Mouse (Mus musculus): ENCODE measurements around the gene Eva1a. TPM values are rescaled to one million over a fixed set of nuclear protein-coding genes. Genes with fewer than 3 reads are reported as not detected.

Gene Eva1a
- polyA plus RNA-seq, 1 experiment from 2014 or later = 22.3 TPM

- H3K27ac ChIP-seq (ENCODE audit: low read depth) = peak overlapping the region; percentile 27; the same call in 1 of the 2 replicates
- no peaks in the 10 kb centered on the region for H3K36me3 ChIP-seq (ENCODE audit: control insufficient read depth, insufficient read depth, low read length)
- no peak overlapping the region for H3K4me3 ChIP-seq (ENCODE audit: low read depth, low read length)
- H3K9me3 ChIP-seq (ENCODE audit: control insufficient read depth, low read length) = no peaks in the 10 kb centered on the region
- no peak for DNase-seq (ENCODE audit: low spot score)
- no peak for ATAC-seq (replicated peaks; ENCODE audit: low FRiP score, low TSS enrichment, low read depth)
- no peak overlapping the region for H3K4me2 ChIP-seq (ENCODE audit: low read length)
- no peak overlapping the region for H3K9ac ChIP-seq (ENCODE audit: low read length)
- 45% methylated on average over 7 of the region's 7 CpGs for WGBS
- no peaks in the 10 kb centered on the region for H3K27me3 ChIP-seq (replicated peaks; ENCODE audit: control insufficient read depth, insufficient read depth, low read length)
- peaks cover 8% of the 10 kb centered on the region; the same call in 1 of the 2 replicates for H3K4me1 ChIP-seq (replicated peaks; ENCODE audit: control insufficient read depth, insufficient read depth, low read length)
Observed at GRCm38 (mm10) chr6:82110473-82110872, 69.6 kb downstream of the Eva1a start.

- ATAC-seq (replicated peaks; ENCODE audit: low FRiP score, low TSS enrichment, low read depth) = no peak
- WGBS = 95% methylated on average over 1 of the region's 1 CpGs
Observed at GRCm38 (mm10) chr6:82111111-82111510, 70.3 kb downstream of the Eva1a start.

GRCm38 (mm10) chr6:82111540-82111939, 70.7 kb downstream of the Eva1a start:
- ATAC-seq (replicated peaks; ENCODE audit: low FRiP score, low TSS enrichment, low read depth) = no peak
- Histone ChIP-seq H3K4me2 (ENCODE audit: low read length) (no peak overlapping the region), H3K4me1 (replicated peaks; ENCODE audit: control insufficient read depth, insufficient read depth, low read length) (peaks cover 15% of the 10 kb centered on the region; the same call in 1 of the 2 replicates), H3K4me3 (ENCODE audit: low read depth, low read length) (no peak overlapping the region), H3K36me3 (ENCODE audit: control insufficient read depth, insufficient read depth, low read length) (no peaks in the 10 kb centered on the region), H3K27ac (ENCODE audit: low read depth) (peak overlapping the region; percentile 67; the same call in 1 of the 2 replicates), H3K27me3 (replicated peaks; ENCODE audit: control insufficient read depth, insufficient read depth, low read length) (no peaks in the 10 kb centered on the region), H3K9ac (ENCODE audit: low read length) (no peak overlapping the region), H3K9me3 (ENCODE audit: control insufficient read depth, low read length) (no peaks in the 10 kb centered on the region)
- no peak for DNase-seq (ENCODE audit: low spot score)
- 73% methylated on average over 3 of the region's 3 CpGs for WGBS

More at GRCm38 (mm10) chr6:82111111-82111510, 70.3 kb downstream of the Eva1a start:
- Histone ChIP-seq H3K4me2 (ENCODE audit: low read length) (no peak overlapping the region), H3K9me3 (ENCODE audit: control insufficient read depth, low read length) (no peaks in the 10 kb centered on the region), H3K36me3 (ENCODE audit: control insufficient read depth, insufficient read depth, low read length) (no peaks in the 10 kb centered on the region), H3K4me3 (ENCODE audit: low read depth, low read length) (no peak overlapping the region), H3K9ac (ENCODE audit: low read length) (no peak overlapping the region), H3K27me3 (replicated peaks; ENCODE audit: control insufficient read depth, insufficient read depth, low read length) (no peaks in the 10 kb centered on the region), H3K4me1 (replicated peaks; ENCODE audit: control insufficient read depth, insufficient read depth, low read length) (peaks cover 14% of the 10 kb centered on the region; the same call in 1 of the 2 replicates), H3K27ac (ENCODE audit: low read depth) (peak overlapping the region; percentile 67; the same call in 1 of the 2 replicates)
- no peak for DNase-seq (ENCODE audit: low spot score)

GRCm38 (mm10) chr6:82112127-82113090, 71.6 kb downstream of the Eva1a start:
- peak; percentile 59 for DNase-seq (ENCODE audit: low spot score)
- H3K27me3 ChIP-seq (replicated peaks; ENCODE audit: control insufficient read depth, insufficient read depth, low read length) = no peaks in the 10 kb centered on the region
- 48% methylated on average over 14 of the region's 14 CpGs for WGBS
- H3K9ac ChIP-seq (ENCODE audit: low read length) = no peak overlapping the region
- H3K4me3 ChIP-seq (ENCODE audit: low read depth, low read length) = no peak overlapping the region
- H3K4me1 ChIP-seq (replicated peaks; ENCODE audit: control insufficient read depth, insufficient read depth, low read length) = peaks cover 15% of the 10 kb centered on the region; the same call in 1 of the 2 replicates
- peak overlapping the region; percentile 67 for H3K27ac ChIP-seq (ENCODE audit: low read depth)
- peak; percentile 47; the same call in 1 of the 2 replicates for ATAC-seq (replicated peaks; ENCODE audit: low FRiP score, low TSS enrichment, low read depth)
- no peaks in the 10 kb centered on the region for H3K9me3 ChIP-seq (ENCODE audit: control insufficient read depth, low read length)
- H3K4me2 ChIP-seq (ENCODE audit: low read length) = no peak overlapping the region
- H3K36me3 ChIP-seq (ENCODE audit: control insufficient read depth, insufficient read depth, low read length) = no peaks in the 10 kb centered on the region

GRCm38 (mm10) chr6:82115335-82115965, 74.6 kb downstream of the Eva1a start:
- Histone ChIP-seq H3K4me2 (ENCODE audit: low read length) (no peak overlapping the region), H3K9me3 (ENCODE audit: control insufficient read depth, low read length) (no peaks in the 10 kb centered on the region), H3K9ac (ENCODE audit: low read length) (no peak overlapping the region), H3K4me1 (replicated peaks; ENCODE audit: control insufficient read depth, insufficient read depth, low read length) (peaks cover 15% of the 10 kb centered on the region; the same call in 1 of the 2 replicates), H3K27me3 (replicated peaks; ENCODE audit: control insufficient read depth, insufficient read depth, low read length) (no peaks in the 10 kb centered on the region), H3K27ac (ENCODE audit: low read depth) (no peak overlapping the region), H3K4me3 (ENCODE audit: low read depth, low read length) (no peak overlapping the region), H3K36me3 (ENCODE audit: control insufficient read depth, insufficient read depth, low read length) (no peaks in the 10 kb centered on the region)
- DNase-seq (ENCODE audit: low spot score) (no peak), ATAC-seq (replicated peaks; ENCODE audit: low FRiP score, low TSS enrichment, low read depth) (no peak)
- 33% methylated on average over 3 of the region's 3 CpGs for WGBS

- 64% methylated on average over 3 of the region's 3 CpGs for WGBS
Observed at GRCm38 (mm10) chr6:82116176-82116575, 75.3 kb downstream of the Eva1a start.

GRCm38 (mm10) chr6:82117871-82118270, 77.0 kb downstream of the Eva1a start:
- 87% methylated on average over 5 of the region's 5 CpGs for WGBS
- Histone ChIP-seq H3K4me2 (ENCODE audit: low read length) (no peak overlapping the region), H3K9me3 (ENCODE audit: control insufficient read depth, low read length) (no peaks in the 10 kb centered on the region), H3K27me3 (replicated peaks; ENCODE audit: control insufficient read depth, insufficient read depth, low read length) (no peaks in the 10 kb centered on the region), H3K27ac (ENCODE audit: low read depth) (no peak overlapping the region), H3K4me3 (ENCODE audit: low read depth, low read length) (no peak overlapping the region), H3K9ac (ENCODE audit: low read length) (no peak overlapping the region), H3K4me1 (replicated peaks; ENCODE audit: control insufficient read depth, insufficient read depth, low read length) (peaks cover 7% of the 10 kb centered on the region; the same call in 1 of the 2 replicates), H3K36me3 (ENCODE audit: control insufficient read depth, insufficient read depth, low read length) (no peaks in the 10 kb centered on the region)
- no peak for DNase-seq (ENCODE audit: low spot score)
- ATAC-seq (replicated peaks; ENCODE audit: low FRiP score, low TSS enrichment, low read depth) = no peak

More at GRCm38 (mm10) chr6:82116176-82116575, 75.3 kb downstream of the Eva1a start:
- no peaks in the 10 kb centered on the region for H3K27me3 ChIP-seq (replicated peaks; ENCODE audit: control insufficient read depth, insufficient read depth, low read length)
- peaks cover 14% of the 10 kb centered on the region; the same call in 1 of the 2 replicates for H3K4me1 ChIP-seq (replicated peaks; ENCODE audit: control insufficient read depth, insufficient read depth, low read length)
- no peak overlapping the region for H3K9ac ChIP-seq (ENCODE audit: low read length)
- no peak overlapping the region for H3K4me3 ChIP-seq (ENCODE audit: low read depth, low read length)
- no peak for DNase-seq (ENCODE audit: low spot score)
- no peaks in the 10 kb centered on the region for H3K36me3 ChIP-seq (ENCODE audit: control insufficient read depth, insufficient read depth, low read length)
- no peak overlapping the region for H3K27ac ChIP-seq (ENCODE audit: low read depth)
- no peak for ATAC-seq (replicated peaks; ENCODE audit: low FRiP score, low TSS enrichment, low read depth)
- no peaks in the 10 kb centered on the region for H3K9me3 ChIP-seq (ENCODE audit: control insufficient read depth, low read length)
- no peak overlapping the region for H3K4me2 ChIP-seq (ENCODE audit: low read length)

GRCm38 (mm10) chr6:82119322-82120162, 78.7 kb downstream of the Eva1a start:
- Histone ChIP-seq H3K27ac (ENCODE audit: low read depth) (no peak overlapping the region), H3K9ac (ENCODE audit: low read length) (no peak overlapping the region), H3K9me3 (ENCODE audit: control insufficient read depth, low read length) (no peaks in the 10 kb centered on the region), H3K4me3 (ENCODE audit: low read depth, low read length) (no peak overlapping the region), H3K36me3 (ENCODE audit: control insufficient read depth, insufficient read depth, low read length) (no peaks in the 10 kb centered on the region), H3K4me2 (ENCODE audit: low read length) (peak overlapping the region; percentile 35), H3K27me3 (replicated peaks; ENCODE audit: control insufficient read depth, insufficient read depth, low read length) (no peaks in the 10 kb centered on the region), H3K4me1 (replicated peaks; ENCODE audit: control insufficient read depth, insufficient read depth, low read length) (peaks cover 7% of the 10 kb centered on the region; the same call in 1 of the 2 replicates)
- ATAC-seq (replicated peaks; ENCODE audit: low FRiP score, low TSS enrichment, low read depth) (no peak), DNase-seq (ENCODE audit: low spot score) (peak; percentile 73)
- WGBS = 20% methylated on average over 16 of the region's 16 CpGs
